Mouse (Mus musculus) kidney, adult 2 months (tissue): ENCODE results near the gene Wnt9b. TPM values are rescaled to one million over a fixed set of nuclear protein-coding genes. Genes with fewer than 3 reads are reported as not detected.

ENCODE experiments used
- DNase-seq: peaks from one replicate; pipeline ENCODE4 v3.0.0; 2021
- H3K27ac ChIP-seq: fragments of 200-500 bp; 2 replicates; pipeline ENCODE4 v1.5.1; 2012; ENCODE audit warnings: low read depth, low read length, control low read depth, inconsistent platforms; ENCODE audit not compliant: insufficient read depth
- H3K27me3 ChIP-seq: fragments of 200-500 bp; replicated peaks from 2 replicates; pipeline ENCODE4 v1.6.1; 2012; ENCODE audit warnings: mild to moderate bottlenecking, moderate library complexity, low read length, inconsistent platforms; ENCODE audit not compliant: control insufficient read depth, insufficient read depth
- H3K36me3 ChIP-seq: fragments of 200-500 bp; 2 replicates; pipeline ENCODE4 v1.6.1; 2012; ENCODE audit warnings: mild to moderate bottlenecking, moderate library complexity, low read length, inconsistent platforms; ENCODE audit not compliant: control insufficient read depth, insufficient read depth
- H3K4me1 ChIP-seq: fragments of 200-500 bp; 2 replicates; pipeline ENCODE4 v1.6.1; 2011; ENCODE audit warnings: low read length; ENCODE audit not compliant: control insufficient read depth, insufficient read depth
- H3K4me3 ChIP-seq: fragments of 200-500 bp; 2 replicates; pipeline ENCODE4 v1.5.1; 2011; ENCODE audit warnings: mild to moderate bottlenecking, low read depth, low read length, control low read depth; ENCODE audit not compliant: insufficient read depth
- CTCF ChIP-seq: fragments of 200-500 bp; conservative IDR thresholded peaks from 2 replicates; pipeline ENCODE4 v1.5.1; 2011; ENCODE audit warnings: low read depth, mild to moderate bottlenecking, control low read depth, low read length, moderate library complexity, mixed read lengths; ENCODE audit not compliant: insufficient read depth, insufficient read length
- POLR2A ChIP-seq: fragments of 200-500 bp; IDR thresholded peaks from one replicate; pipeline ENCODE4 v1.6.1; 2011; ENCODE audit warnings: low read depth, low read length, control low read depth
- WGBS: fragments of 180-500 bp; shearing (Covaris S2); methylation state at CpG from one replicate; pipeline ENCODE4 v1.1.7; 2018; 5-methylcytosine and 5-hydroxymethylcytosine counted together
- polyA plus RNA-seq: library from polyadenylated mRNA; depleted of rRNA; stranded (reverse); fragments of >200 nt; gene quantifications from 2 replicates; pipeline ENCODE4 v1.2.3, GENCODE M21; 2012

The Wnt9b gene
- polyA plus RNA-seq, 1 experiment: 2.7 TPM

GRCm38 (mm10) chr11:103758054-103758453, 8.4 kb upstream of the Wnt9b start:
- no peaks in the 10 kb centered on the region for H3K27me3 ChIP-seq
- H3K4me3 ChIP-seq: no peak overlapping the region
- TF ChIP-seq CTCF: peak; percentile 60
- TF ChIP-seq POLR2A: no peak
- peak; percentile 27 for DNase-seq
- WGBS: 48% methylated on average over 11 of the region's 11 CpGs
- no peaks in the 10 kb centered on the region for H3K36me3 ChIP-seq
- H3K27ac ChIP-seq: no peak overlapping the region
- H3K4me1 ChIP-seq: no peaks in the 10 kb centered on the region

DNA sequence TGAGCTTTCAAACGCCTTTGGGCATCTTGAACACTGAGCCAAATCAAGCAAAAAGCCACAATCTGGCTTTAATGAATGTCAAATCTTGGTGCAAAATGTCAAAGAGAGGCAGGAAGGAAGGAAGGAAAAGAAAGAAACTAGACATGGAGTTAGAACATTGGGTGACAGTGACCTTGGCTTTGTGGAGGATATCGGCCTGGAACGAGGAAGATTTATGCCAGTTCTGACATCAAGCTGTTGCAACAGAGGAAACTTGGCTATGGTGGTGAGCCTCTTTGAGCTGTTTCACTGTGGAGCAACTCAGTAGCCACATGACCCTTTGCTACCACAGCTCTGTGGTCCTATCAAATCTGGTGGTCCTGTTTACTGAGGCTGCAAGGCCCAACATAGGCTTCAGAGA, 991 bp upstream of the Wnt9b start:
- Histone ChIP-seq H3K4me3 (no peak overlapping the region), H3K27me3 (no peaks in the 10 kb centered on the region), H3K27ac (no peak overlapping the region), H3K4me1 (peaks cover 5% of the 10 kb centered on the region; the same call in 1 of the 2 replicates), H3K36me3 (no peaks in the 10 kb centered on the region)
- 38% methylated on average over 3 of the region's 3 CpGs for whole genome bisulfite sequencing
- no peak for TF ChIP-seq CTCF
- no peak for TF ChIP-seq POLR2A
- DNase-seq: peak; percentile 70

DNA sequence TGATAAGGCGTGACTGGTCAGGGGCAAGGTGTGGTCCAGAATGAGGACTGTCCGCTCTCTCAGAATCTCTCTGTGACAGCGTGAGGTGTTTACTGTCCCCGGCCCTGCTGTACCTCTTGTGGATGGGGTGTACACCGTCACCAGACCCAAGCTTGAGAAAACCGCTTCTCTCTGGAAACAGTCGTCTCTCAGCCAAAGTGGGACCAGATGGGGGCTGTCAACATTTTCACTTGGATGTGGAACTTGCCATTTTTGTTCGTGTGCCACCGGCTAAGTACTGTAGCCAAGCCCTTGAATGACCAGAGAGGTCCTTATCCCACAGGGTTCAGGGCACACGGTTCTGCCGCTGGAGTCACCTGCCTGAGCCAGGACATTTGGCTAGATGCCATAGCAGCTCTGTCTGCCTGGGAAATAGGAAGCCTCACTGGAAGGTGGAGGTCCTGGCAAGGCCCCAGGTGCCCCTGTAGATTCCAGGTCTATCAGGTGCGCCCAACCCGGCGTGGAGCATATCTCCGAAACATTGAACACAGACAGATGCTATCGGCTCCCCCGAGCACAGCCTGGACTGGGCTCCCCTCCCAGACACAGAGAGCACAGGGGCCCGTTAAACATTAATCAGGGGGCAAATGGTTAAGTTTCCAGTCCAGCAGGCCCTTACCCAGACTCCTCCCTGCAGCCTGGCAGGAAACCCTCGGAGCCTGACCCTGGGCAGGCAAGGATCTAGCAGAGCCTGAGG, 14.4 kb downstream of the Wnt9b start:
- Histone ChIP-seq H3K27me3 (no peaks in the 10 kb centered on the region), H3K36me3 (no peaks in the 10 kb centered on the region), H3K4me1 (peaks cover 29% of the 10 kb centered on the region), H3K4me3 (no peak overlapping the region; the same call in 1 of the 2 replicates), H3K27ac (peak overlapping the region; percentile 96)
- TF ChIP-seq POLR2A (no peak), CTCF (no peak)
- peak; percentile 95 for DNase-seq
- WGBS: 24% methylated on average over 19 of the region's 19 CpGs

DNA sequence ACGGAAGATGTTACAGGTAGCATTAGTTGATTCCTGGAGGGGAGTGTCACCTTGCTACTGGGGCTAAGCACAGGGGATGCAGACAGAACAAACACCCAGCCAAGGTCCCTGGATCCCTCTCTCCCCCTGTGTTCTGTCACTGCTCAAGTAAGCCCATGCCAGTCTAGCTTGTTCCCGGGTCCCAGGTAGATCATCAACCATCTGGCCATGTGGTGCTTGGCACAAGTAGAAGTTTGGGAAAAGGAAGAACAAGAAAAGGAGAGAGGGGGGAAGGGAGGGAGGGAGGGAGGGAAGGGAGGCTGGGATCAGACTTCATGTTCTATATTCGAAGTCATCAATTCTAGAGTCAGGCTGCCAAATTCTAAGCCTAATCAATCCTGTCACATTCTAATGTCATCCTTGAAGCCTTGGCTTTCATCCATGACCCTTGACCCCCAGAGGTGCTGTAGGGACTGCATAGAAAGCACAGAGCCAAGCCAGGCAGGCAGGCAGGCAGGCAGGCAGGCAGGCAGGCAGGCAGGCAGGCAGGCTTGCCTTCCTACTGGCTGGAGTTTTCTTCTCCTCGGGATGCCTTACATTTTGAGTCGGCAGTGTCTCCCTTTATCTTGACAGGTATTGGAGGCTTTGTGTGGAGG, 15.1 kb downstream of the Wnt9b start:
- Histone ChIP-seq H3K4me3 (no peak overlapping the region), H3K27ac (peak overlapping the region; percentile 96), H3K27me3 (no peaks in the 10 kb centered on the region), H3K4me1 (peaks cover 29% of the 10 kb centered on the region), H3K36me3 (no peaks in the 10 kb centered on the region)
- 28% methylated on average over 5 of the region's 5 CpGs for whole genome bisulfite sequencing
- peak; percentile 84 for DNase-seq
- TF ChIP-seq CTCF: no peak
- no peak for TF ChIP-seq POLR2A

DNA sequence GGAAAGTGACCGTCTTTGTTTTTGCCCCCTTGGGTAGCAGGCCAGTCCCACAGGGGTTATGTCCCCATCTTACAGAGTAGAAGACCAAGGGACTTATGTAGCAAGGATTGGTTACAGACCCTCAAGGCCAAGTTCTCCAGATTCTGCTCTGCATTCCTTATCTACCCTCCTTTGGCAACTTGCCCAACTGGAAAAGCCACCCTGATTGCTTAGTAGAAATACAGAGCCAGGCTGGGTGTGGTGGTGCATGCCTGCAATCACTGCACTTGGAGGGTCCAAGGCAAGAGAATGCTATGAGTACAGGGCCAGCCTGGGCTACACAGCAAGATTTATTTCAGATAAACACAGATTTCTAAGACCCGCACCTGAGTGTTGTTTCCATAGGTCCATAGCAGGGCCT, 15.7 kb downstream of the Wnt9b start:
- DNase-seq: peak; percentile 34
- H3K27me3 ChIP-seq: no peaks in the 10 kb centered on the region
- 68% methylated on average over 2 of the region's 2 CpGs for WGBS
- peak overlapping the region; percentile 14 for H3K27ac ChIP-seq
- no peak overlapping the region for H3K4me3 ChIP-seq
- H3K36me3 ChIP-seq: no peaks in the 10 kb centered on the region
- TF ChIP-seq POLR2A (no peak), CTCF (no peak)
- H3K4me1 ChIP-seq: peaks cover 30% of the 10 kb centered on the region

GRCm38 (mm10) chr11:103733069-103733468, 16.6 kb downstream of the Wnt9b start:
- no peak for TF ChIP-seq POLR2A
- TF ChIP-seq CTCF: no peak
- H3K4me1 ChIP-seq: peaks cover 32% of the 10 kb centered on the region
- H3K4me3 ChIP-seq: no peak overlapping the region
- H3K27me3 ChIP-seq: no peaks in the 10 kb centered on the region
- no peaks in the 10 kb centered on the region for H3K36me3 ChIP-seq
- WGBS: 86% methylated on average over 4 of the region's 4 CpGs
- no peak for DNase-seq
- H3K27ac ChIP-seq: no peak overlapping the region

- 62% methylated on average over 7 of the region's 7 CpGs for WGBS
- no peak overlapping the region for H3K4me3 ChIP-seq
- H3K27ac ChIP-seq: no peak overlapping the region
- DNase-seq: peak; percentile 72
- H3K27me3 ChIP-seq: no peaks in the 10 kb centered on the region
- no peaks in the 10 kb centered on the region for H3K36me3 ChIP-seq
- no peak for TF ChIP-seq CTCF
- TF ChIP-seq POLR2A: no peak
- H3K4me1 ChIP-seq: peaks cover 32% of the 10 kb centered on the region
Measured at GRCm38 (mm10) chr11:103732306-103732705, 17.3 kb downstream of the Wnt9b start.
